Mouse (Mus musculus) layer of hippocampus, adult 11-12 months (tissue): ENCODE results near the gene Calm2.
A peak's percentile ranks its signal among the peaks of the same experiment; 100 is the strongest.

Source experiments
- DNase-seq: peaks from one replicate; pipeline ENCODE4 v3.0.0; 2022; ENCODE audit warnings: low spot score

The Calm2 gene

GRCm38 (mm10) chr17:87458911-87459749 is 12.4 kb upstream of the Calm2 start:
- no peak for DNase-seq

DNA sequence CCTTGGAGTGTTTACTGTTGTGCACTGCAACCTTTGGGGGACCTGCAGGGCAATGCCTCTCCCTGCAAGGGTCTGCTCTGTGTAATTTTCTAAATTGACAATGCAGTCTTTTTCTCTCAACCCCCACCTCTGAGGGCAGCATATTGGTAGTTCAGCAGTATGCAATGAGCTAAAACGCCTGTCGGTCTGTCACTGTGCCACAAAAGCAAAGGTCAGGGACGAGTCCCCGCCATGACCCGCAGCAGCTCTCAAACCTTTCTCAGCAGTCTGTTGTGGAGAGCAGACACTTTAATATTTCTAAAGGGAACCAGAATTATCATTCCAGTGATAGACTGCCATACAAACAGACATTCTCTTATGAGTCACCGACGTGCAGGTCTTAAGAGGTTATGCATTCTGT is 11.2 kb upstream of the Calm2 start:
- DNase-seq, result no peak

GRCm38 (mm10) chr17:87454121-87454520 is 7.4 kb upstream of the Calm2 start:
- no peak for DNase-seq

DNA sequence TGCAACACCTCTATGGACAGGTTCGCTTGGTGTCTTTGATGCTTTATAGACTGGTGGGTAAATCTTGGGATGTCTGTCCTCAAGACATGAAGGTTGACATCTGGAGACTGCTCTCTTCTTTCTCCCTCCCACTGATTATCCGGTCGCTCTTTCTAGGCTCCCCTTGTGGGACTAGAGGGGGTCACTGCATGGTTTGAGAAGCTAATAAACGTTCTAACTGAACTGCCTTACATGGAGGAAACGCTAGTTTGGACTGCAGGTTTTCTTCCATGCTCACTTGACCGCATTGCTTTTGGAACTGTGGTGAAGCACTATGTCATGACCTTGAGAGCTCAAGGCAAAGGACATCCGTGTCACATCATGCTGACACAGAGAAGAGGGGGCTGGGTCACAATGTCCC is 6.6 kb upstream of the Calm2 start:
- DNase-seq, result no peak

DNA sequence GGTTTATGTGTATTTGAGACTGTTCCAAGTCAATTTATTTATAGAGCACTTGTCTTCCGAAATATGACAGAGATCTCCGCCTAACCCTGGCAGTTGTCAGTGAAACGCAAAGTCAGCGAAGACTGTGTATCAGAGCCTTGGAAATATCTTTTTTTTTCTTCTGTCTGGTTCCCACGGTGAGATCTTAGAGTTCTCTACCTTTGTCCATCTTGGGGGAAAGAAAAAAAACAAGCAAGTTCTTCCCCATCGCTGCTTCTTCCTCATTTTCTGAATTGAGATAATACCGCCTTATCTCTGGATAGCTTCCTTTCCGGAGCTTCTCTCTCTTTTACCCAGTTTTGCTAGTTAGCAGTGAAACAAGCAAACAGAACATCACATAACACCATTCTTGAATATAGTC is 2.1 kb upstream of the Calm2 start:
- DNase-seq, result no peak

GRCm38 (mm10) chr17:87448339-87448738 is 1.6 kb upstream of the Calm2 start:
- no peak for DNase-seq

GRCm38 (mm10) chr17:87447612-87448200 is 971 bp upstream of the Calm2 start:
- no peak for DNase-seq

DNA sequence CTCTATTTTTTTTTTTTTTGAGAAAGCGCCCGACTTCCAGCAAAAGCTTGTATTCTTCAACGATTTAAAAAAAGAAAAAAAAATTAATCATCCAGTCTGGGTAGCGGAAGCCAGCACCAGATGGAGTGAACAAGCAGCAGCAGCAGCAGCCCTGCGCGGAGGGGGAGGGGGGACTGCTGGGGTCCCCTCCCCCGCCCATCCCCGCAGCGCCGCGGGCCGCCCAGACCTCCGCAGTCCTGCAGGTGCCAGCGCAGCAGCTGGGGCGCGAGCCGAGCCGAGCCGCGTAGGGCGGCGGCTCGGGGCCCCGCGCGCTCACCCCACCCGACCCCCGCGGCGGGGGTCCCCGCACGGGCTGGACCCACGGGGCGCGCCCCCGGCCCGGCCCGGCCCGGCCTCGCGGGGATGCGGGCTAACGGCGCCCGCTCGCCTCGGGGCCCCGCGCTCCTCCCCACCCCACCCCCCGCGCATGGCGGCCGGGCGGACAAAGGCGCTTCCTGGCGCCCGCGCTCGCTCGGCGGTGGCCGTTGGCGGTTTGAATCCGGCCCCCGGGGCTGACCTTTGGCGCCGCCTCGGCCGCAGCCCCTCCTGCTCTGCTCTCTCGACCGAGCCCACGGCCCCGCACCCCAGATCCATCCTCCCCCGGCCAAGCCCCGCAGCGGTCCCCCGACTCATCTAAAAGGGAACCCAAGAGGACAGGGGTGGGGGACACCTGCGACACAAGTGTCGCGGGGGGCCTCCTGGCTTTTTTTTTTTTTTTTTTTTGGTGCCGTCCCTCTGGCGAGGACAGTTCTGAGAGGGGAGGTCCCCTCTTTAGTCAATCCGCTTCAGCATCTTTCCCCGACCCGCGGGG is 593 bp downstream of the Calm2 start:
- DNase-seq, result peak; percentile 75

DNA sequence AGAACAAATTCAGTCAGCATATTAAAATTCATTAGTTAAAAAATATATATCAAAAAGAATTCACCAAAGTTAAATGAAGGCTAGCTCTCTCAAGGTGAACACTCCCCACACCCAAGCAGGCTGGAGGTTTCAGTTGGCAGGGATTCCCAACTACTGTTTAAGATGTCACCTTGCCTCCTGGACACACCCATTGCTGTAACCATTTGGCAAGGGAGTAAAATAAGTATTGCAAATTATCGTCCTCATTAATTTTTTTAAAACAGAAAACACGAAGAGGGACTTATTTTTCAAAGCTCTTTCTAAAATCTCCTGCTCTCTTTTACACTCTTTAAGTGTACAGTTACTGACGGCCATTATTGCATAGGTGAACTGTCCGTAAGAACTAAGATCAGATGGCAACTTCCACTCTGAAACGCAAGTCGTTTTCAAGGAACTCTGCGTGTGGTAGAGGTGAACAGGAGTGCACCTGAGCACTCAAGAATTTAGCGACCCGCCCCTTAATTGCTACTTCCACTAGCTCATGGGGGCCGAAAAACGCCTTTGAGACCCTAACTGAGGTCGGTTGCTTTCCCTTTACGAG is 1.3 kb downstream of the Calm2 start:
- DNase-seq, result no peak

DNA sequence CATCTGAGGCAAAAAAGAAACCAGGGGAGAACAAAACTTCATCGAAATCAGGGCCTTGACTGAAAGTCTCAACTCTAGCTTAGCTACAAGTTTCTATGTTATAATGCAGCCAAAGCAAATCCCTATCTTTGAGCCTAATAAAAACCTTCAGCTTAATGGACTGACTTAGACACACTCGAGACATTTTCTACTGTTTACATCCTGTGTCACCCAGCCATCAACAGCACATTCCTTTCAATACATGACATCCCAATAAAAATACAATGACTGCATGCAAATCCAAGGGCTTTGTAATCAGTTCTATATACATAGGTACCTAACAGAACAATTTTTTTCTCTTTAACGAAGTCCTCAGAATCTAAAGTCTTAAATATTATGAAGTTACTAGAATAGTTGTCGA is 2.0 kb downstream of the Calm2 start:
- DNase-seq, result no peak

GRCm38 (mm10) chr17:87441537-87441936 is 5.2 kb downstream of the Calm2 start:
- DNase-seq, result no peak

- no peak for DNase-seq
Measured at GRCm38 (mm10) chr17:87439441-87439840, 7.3 kb downstream of the Calm2 start.

DNA sequence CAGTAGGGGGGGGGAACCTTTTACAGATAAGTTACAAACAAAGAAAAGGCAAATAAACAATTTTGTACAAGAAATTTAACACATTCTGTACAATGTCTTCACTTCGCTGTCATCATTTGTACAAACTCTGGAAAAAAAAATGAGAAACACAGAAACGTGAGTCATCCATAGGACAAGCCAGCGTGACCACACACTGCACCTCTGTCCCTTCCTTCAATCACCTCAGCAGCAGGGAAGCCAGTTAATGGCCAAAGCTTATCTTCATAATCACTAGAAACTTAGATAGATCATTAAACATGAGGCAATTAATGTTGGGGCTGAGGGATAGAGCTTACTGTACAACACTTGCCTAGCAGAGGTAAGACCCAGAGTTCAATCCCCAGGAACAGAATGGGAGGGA is 12.8 kb downstream of the Calm2 start:
- DNase-seq, result no peak

DNA sequence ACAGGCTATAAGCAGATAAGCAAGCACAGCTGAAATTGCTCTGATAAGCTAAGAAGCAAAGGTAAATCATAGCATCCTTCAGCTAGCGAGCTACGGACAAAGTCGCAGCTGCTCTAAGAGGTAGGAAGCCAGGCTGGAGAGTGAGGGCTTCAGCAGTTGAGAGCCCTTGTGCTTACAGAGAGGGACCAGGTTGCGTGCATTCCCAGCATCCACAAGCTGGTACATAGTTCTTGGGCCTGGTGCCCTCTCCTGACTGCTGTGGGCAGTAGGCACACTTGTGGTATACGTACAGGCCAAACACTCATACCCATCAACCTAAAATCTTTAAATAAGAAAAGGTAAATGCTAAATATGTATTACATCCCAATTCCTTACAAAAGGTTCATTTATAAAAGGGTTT is 14.0 kb downstream of the Calm2 start:
- DNase-seq, result no peak

- no peak for DNase-seq
Measured at GRCm38 (mm10) chr17:87432314-87432713, 14.4 kb downstream of the Calm2 start.

DNA sequence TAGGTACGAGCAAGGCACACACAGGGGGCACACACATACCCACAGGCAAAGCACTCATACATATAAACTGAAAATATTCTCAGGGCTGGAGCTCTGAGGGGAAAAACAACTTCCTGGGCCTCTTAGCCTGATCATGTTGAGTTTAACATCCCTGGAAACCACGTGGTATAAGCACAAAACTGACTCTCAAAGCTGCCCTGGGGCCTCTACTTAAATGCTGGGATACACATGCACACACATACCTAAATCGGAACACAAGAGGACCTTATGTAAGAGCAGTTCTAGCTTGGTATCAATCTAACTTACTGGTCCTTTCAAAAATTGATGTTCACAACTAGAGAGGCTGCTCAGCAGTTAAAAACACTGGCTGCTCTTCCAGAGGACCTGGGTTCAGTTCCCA is 17.3 kb downstream of the Calm2 start:
- DNase-seq, result no peak

DNA sequence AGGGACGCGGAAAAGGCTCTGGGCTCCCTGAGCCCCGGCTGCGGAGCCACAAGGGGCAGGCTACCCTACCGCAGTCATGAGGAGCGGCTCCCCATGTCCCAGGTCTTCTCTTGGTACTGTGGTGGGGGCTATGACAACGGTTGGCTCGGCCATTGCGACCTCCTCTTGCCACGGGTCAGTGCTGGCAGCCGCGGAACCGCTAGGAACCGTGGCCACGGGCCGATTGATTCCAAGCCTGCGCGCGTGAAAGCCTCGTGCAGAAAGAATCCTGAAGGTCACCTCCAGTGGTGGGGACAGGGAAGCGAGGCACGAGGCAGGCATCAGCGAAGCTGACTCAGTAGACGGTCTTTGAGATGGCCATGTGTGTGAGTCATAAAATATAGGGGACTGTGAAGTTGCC is 19.2 kb downstream of the Calm2 start, which contains the start of gene Stpg4:
Gene Stpg4, minus strand, starts transcription at position 231 of the 400 bp plus-strand sequence.
- no peak for DNase-seq

DNA sequence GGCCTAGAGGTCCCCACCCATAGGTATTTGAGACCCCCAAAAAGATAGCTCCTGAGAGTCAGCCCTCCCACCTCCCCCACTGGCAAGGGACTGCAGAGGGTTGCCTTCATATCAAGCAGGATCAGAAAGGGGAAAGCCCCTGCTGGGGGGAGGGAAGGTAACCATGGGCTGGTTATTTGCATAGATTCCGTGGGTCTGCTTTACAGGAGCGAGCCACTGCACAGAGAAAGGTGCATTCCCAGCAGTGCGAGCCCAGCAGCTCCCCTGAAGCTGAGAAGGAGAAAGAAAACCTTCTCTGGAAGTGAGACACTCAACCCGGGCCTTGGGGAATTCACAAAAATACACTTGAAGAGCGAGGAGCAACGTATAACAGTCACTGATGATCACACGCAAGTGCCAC is 28.7 kb downstream of the Calm2 start:
- no peak for DNase-seq

- DNase-seq, result no peak
Measured at GRCm38 (mm10) chr17:87406646-87407045, 40.1 kb downstream of the Calm2 start.

DNA sequence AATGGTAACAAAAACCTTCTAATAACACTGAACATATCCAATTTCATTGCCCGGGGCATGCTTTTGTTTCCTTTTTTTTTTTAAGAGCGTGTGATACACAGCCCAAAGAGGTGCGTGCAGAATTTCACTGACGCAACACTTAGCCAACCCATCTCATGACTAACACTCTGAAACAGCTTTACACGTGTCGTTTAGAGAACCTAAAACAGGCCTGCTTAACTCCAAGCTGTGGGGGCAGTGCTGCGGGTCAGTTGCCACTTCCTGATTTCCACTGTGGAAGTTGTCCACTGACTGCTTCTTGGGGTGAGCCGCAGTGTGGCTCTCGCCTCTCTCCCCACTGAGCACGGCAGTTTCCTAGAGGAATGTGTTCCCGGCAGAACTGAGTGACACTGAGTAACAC is 41.2 kb downstream of the Calm2 start:
- no peak for DNase-seq

DNA sequence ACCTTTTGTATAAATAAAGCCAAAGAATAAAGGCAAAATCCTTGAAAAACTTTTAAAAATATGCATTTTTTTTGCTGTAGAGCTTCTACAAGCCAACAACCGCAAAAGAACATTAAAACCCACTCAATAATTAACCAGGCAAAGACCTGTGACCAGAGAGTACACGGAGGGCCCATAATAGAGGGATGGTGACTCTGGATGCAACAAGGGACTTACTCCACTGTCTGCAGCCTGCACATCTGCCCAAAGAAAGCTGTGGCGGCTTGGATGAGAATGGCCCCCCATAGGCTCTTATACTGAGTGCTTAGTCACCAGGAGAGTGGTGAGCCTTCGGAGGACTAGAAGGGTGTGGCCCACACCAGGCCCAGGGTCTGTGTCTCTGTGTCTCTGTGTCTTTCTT is 43.3 kb downstream of the Calm2 start:
- DNase-seq, result no peak

DNA sequence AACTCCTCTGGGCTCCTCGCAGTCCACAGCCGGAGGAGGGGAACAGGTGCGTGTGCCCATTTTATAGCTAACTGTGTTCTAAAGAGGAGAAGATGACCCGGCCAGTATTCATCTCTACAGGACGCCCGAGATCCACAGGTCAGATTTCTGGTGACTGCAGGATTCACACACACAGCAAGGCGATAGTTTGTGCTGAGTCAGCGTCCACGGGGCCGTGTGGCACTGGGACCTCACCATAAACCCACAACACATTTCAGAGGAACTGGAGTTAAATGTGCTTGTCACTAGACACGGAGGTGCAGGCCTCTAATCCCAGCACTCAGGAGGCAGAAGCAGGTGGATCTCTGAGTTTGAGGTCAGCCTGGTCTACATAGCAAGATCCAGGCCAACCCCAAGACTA is 44.3 kb downstream of the Calm2 start:
- no peak for DNase-seq

DNA sequence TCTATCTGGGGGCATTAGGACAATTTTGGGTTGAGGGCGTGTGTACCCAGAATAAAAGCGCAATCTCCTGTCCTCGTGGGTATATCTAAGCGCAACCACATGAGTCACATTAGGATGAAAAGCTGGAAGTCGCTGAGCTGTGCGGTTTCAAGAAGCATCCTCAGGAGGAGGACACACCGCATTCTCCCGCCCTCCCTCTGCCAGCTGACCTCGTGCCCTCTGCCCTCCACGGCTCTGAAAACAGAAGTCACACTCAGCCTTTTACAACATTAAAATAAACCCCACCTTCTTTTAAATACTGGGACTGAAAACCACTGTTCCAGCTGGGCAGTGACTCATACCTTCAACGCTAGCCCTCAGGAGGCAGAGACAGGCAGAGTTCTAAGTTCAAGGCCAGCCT is 49.6 kb downstream of the Calm2 start:
- DNase-seq, result no peak
